Mouse (Mus musculus) right cerebral cortex, adult 18-20 months (tissue): ENCODE data around the gene Plbd1.

Experiments
- DNase-seq: peaks from one replicate; pipeline ENCODE4 v3.0.0; 2022; ENCODE audit warnings: mixed read lengths

Gene Plbd1

DNA sequence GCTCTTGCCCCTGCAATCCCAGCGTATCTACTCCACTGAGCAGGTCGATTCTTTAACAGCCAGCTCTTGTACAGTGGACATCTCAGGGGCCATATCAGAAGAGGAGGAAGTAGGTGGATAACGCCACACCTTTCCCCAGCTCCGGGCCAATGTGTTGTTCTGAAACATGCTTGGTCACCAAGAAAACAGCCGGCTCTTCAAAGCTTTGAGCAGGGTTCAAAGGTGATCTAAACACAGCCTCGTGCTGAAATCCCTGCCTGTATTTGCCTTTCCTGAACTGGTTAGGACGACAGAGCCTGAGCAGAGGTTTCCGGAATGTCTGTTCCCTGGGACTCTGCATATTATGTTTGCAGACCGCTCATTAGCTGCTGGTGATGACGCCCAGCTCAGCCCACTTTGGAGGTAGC lies 14.3 kb downstream of the Plbd1 start:
- DNase-seq = no peak

- no peak for DNase-seq
Observed at GRCm38 (mm10) chr6:136646207-136646606, 15.5 kb downstream of the Plbd1 start.

DNA sequence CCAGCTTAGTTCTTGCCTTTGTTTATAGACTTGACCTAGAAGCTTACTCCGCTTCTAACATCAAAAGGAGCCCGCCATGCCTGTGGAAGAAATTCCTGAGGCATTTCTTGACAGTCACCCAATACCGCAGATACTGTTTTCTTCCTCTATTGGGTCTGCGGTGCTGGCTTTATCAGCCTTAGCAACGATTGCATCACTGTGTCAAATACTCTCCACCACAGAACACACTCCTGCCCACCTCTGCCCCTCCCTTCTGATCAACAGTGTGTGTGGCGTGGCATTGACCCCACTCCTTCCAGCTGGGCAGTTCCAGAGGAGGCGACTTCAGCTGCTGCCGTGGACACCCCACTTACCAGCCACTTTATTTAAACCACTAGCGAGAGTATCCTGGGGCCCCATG lies 16.0 kb downstream of the Plbd1 start:
- DNase-seq = no peak

- no peak for DNase-seq
Observed at GRCm38 (mm10) chr6:136644171-136644570, 17.6 kb downstream of the Plbd1 start.

GRCm38 (mm10) chr6:136634982-136635381 lies 26.7 kb downstream of the Plbd1 start:
- no peak for DNase-seq

DNA sequence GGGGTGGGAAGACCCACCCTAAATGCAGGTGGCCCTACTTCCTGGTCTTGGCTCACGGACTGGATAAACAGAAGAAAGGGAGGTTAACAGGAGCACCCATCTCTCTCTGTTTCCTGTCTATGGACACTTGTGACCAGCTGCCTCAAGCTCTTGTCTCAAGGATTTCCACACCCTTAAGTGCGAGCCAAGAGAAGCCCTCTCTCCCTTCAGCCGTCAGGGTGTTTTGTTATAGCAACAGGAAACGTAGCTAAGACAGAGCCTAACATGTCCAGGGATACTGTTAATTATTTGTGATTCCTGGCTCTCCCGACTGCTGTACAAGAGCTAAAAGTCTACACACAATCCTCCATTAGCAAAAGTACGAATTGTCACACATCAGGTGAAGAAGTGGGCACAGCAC lies 28.0 kb downstream of the Plbd1 start:
- no peak for DNase-seq

DNA sequence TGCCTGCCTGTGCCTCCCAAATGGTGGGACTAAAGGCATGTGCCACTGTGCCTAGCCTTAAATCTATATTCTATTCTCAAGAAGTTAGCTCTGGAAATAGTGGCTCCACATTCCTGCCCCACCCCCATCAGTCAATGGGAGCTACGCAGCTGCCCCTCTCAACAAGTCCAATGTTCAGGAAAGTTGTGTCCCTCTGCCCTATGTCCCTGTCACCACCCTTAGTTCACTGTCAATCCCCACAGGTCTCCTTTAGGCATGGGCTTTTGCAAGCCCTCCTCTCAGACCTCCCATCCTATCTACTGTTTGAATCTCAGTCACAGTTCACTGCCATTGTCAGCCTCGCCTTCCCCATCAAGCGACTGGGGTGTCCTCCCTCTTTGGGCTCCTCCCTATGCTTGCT lies 28.6 kb downstream of the Plbd1 start:
- DNase-seq = no peak

DNA sequence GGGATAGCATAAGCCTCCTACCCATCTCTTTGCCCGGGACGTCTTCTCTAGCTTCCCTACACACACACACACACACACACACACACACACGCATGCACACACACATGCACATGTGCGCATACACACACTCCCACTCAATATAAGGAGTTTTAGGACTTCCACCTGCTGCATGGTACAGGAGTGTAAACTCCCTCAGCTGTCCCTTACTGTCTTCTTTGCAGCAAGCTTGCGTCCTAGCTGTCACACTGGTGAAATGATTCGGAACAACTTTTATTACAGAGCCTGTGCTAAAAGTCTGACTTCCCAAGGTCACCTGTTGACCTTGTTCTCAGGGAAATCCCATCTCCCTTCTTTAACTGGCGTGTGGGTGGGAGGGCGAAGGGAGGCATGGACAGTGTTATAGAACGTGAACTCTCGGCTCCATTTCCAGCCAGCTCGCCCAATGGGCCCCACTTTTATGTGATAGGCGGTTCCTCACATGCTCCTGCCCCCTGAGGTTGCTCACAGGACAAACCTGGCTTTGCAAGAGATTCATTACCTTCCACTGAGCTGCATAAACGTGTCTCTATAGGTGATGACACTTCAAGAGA lies 29.7 kb downstream of the Plbd1 start:
- DNase-seq = no peak

GRCm38 (mm10) chr6:136631519-136631918 lies 30.2 kb downstream of the Plbd1 start:
- no peak for DNase-seq

GRCm38 (mm10) chr6:136629639-136630038 lies 32.1 kb downstream of the Plbd1 start:
- no peak for DNase-seq

- DNase-seq = no peak
Observed at GRCm38 (mm10) chr6:136625421-136625820, 36.3 kb downstream of the Plbd1 start.

- DNase-seq = peak; percentile 67
Observed at GRCm38 (mm10) chr6:136620361-136621139, 41.2 kb downstream of the Plbd1 start.

DNA sequence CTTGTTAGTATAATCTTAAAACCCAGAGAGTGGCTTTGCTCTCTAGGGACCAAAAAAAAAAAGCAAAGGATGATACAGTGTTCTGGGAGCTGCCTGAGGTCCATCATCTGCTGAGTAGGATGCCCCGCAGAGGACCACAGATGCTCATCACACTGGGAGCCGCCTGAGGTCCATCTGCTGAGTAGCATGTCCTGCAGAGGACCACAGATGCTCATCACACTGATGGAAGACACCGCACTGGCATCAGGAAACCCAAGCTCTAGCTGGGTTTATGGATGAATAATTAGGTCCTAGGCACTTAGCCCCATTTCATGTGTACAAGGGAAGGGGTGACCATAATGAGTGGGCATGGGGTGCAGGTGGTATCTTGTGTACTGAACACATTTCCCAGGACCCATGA lies 47.6 kb downstream of the Plbd1 start:
- no peak for DNase-seq

DNA sequence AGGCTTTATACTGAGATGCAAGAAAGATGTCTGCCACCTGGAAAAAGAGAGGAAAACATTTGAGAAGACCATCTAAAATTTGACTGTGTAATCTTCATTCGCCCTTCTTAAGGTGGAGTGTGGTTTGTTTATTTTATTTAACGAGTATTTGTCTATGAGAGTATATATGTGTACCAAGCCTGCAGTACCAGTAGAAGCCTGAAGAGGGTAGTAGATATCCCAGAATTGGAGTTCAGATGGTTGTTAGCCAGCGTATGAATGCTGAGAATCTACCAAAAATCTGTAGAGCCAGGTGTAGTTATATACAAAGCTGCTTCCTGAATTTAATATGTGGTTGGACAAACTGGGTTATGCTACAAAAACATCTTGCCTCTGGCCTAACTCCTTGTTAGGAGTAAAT lies 49.4 kb downstream of the Plbd1 start:
- DNase-seq = no peak

GRCm38 (mm10) chr6:136611351-136612215 lies 50.1 kb downstream of the Plbd1 start:
- DNase-seq = no peak

DNA sequence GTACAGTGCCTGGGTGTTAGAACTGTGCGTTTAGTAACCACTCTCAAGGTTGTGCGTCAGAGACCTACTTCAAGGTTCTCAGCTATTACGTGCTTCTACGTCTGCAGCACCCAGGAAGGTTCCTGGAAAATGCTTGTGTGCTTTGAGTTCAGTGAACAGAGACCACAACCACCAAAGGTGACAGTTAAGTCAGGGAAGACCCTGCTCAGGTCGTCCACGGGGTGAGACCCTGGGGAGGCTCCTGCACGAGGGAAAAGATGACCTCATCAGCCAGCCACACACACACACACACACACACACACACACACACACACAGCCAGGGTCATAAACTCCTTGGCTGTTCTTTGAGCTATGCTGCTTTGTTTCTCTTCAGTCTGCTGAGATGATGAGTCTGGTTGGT lies 59.1 kb downstream of the Plbd1 start:
- no peak for DNase-seq

- DNase-seq = no peak
Observed at GRCm38 (mm10) chr6:136594541-136594940, 67.2 kb downstream of the Plbd1 start.

GRCm38 (mm10) chr6:136590739-136591138 lies 71.0 kb downstream of the Plbd1 start:
- no peak for DNase-seq

GRCm38 (mm10) chr6:136566002-136566401 lies 95.7 kb downstream of the Plbd1 start:
- DNase-seq = no peak
